Mouse (Mus musculus) heart, postnatal 4 days (tissue): ENCODE measurements around the gene Immp1l. TPM values are rescaled to one million over a fixed set of nuclear protein-coding genes. Genes with fewer than 3 reads are reported as not detected.

Experiments used
- microRNA-seq, 2 experiments: library from miRNA; unstranded; fragments of <30 nt; microRNA quantifications; one replicate each; pipeline ENCODE4 v1.2.0; 2021 to 2022
- total RNA-seq, 2 experiments: library from RNA; stranded (reverse); gene quantifications; 2 replicates each; pipeline ENCODE4 v1.2.3; 2021

Gene Immp1l
- total RNA-seq, 2 experiments from 2014 or later, result 61.1 to 66.3 TPM

Small RNA genes lying within 50 kb of the gene (microRNA-seq; reads per million reads assigned to microRNA genes)
- gene Gm22002, result 0 reads per million in 2 experiments

Other genes with a start within 250 kb of the Immp1l start
- gene Pax6, start 235.7 kb upstream of the Immp1l start, total RNA-seq, result under 1 TPM in 1 of 2 experiments, not detected in 1; 0.61 TPM
- gene Elp4, start 74 bp upstream of the Immp1l start, total RNA-seq, result 10 to 100 TPM; 18.8 TPM
- gene Dnajc24, start 98.9 kb downstream of the Immp1l start, total RNA-seq, result 10 to 100 TPM; 19.2 to 20.3 TPM